Mouse (Mus musculus): ENCODE measurements at regions not wholly inside any gene's neighbourhood (a gene's known extent, or its start where the extent isn't known, plus 50 kb on each side); places are given as distances from the start of the nearest gene placed in this dataset.

GRCm38 (mm10) chr3:33397217-33397616 is 254.2 kb upstream of the Pex5l start:
- ATAC-seq (no peak), DNase-seq (ENCODE audit: low spot score) (no peak)
- Histone ChIP-seq H3K4me3 (ENCODE audit: low read depth, low read length) (no peak overlapping the region), H3K27ac (ENCODE audit: low read length) (no peak overlapping the region), H3K9ac (replicated peaks; ENCODE audit: low read depth) (no peak overlapping the region), H3K27me3 (replicated peaks; ENCODE audit: insufficient read depth, low read length) (no peaks in the 10 kb centered on the region), H3K36me3 (ENCODE audit: insufficient read depth, low read length) (no peaks in the 10 kb centered on the region), H3K4me2 (replicated peaks; ENCODE audit: low read depth, low read length) (no peak overlapping the region), H3K4me1 (ENCODE audit: insufficient read depth, low read depth, low read length) (no peaks in the 10 kb centered on the region), H3K9me3 (ENCODE audit: low read length) (no peaks in the 10 kb centered on the region)
- WGBS = 75% methylated on average over 6 of the region's 6 CpGs
- TF ChIP-seq CTCF (IDR thresholded peaks at IDR 0.05) (no peak), EP300 (IDR thresholded peaks at IDR 0.05) (no peak)

- Histone ChIP-seq H3K9ac (replicated peaks; ENCODE audit: low read depth) (no peak overlapping the region), H3K4me2 (replicated peaks; ENCODE audit: low read depth, low read length) (no peak overlapping the region), H3K9me3 (ENCODE audit: low read length) (no peaks in the 10 kb centered on the region), H3K27ac (ENCODE audit: low read length) (no peak overlapping the region), H3K4me1 (ENCODE audit: insufficient read depth, low read depth, low read length) (no peaks in the 10 kb centered on the region), H3K4me3 (ENCODE audit: low read depth, low read length) (no peak overlapping the region), H3K27me3 (replicated peaks; ENCODE audit: insufficient read depth, low read length) (no peaks in the 10 kb centered on the region), H3K36me3 (ENCODE audit: insufficient read depth, low read length) (no peaks in the 10 kb centered on the region)
- DNase-seq (ENCODE audit: low spot score) (no peak), ATAC-seq (no peak)
- whole genome bisulfite sequencing = 67% methylated on average over 1 of the region's 1 CpGs
- no peak for TF ChIP-seq CTCF (IDR thresholded peaks at IDR 0.05)
- no peak for TF ChIP-seq EP300 (IDR thresholded peaks at IDR 0.05)
These were observed 249.4 kb upstream of the Pex5l start for GRCm38 (mm10) chr3:33392541-33392822.

- no peaks in the 10 kb centered on the region for H3K27me3 ChIP-seq (replicated peaks; ENCODE audit: insufficient read depth, low read length)
- H3K9ac ChIP-seq (replicated peaks; ENCODE audit: low read depth) = no peak overlapping the region
- H3K4me3 ChIP-seq (ENCODE audit: low read depth, low read length) = no peak overlapping the region
- peak; percentile 38 for ATAC-seq
- H3K36me3 ChIP-seq (ENCODE audit: insufficient read depth, low read length) = no peaks in the 10 kb centered on the region
- no peak overlapping the region for H3K27ac ChIP-seq (ENCODE audit: low read length)
- WGBS = 58% methylated on average over 4 of the region's 4 CpGs
- H3K4me1 ChIP-seq (ENCODE audit: insufficient read depth, low read depth, low read length) = no peaks in the 10 kb centered on the region
- DNase-seq (ENCODE audit: low spot score) = no peak
- TF ChIP-seq CTCF (IDR thresholded peaks at IDR 0.05) (no peak), EP300 (IDR thresholded peaks at IDR 0.05) (no peak)
- no peaks in the 10 kb centered on the region for H3K9me3 ChIP-seq (ENCODE audit: low read length)
- H3K4me2 ChIP-seq (replicated peaks; ENCODE audit: low read depth, low read length) = no peak overlapping the region
These were observed 248.9 kb upstream of the Pex5l start for GRCm38 (mm10) chr3:33391765-33392540.

GRCm38 (mm10) chr3:33388171-33388570 is 245.1 kb upstream of the Pex5l start:
- TF ChIP-seq EP300 (IDR thresholded peaks at IDR 0.05) = no peak
- TF ChIP-seq CTCF (IDR thresholded peaks at IDR 0.05) = no peak
- H3K4me1 ChIP-seq (ENCODE audit: insufficient read depth, low read depth, low read length) = no peaks in the 10 kb centered on the region
- 25% methylated on average over 1 of the region's 1 CpGs for WGBS
- no peak overlapping the region for H3K9ac ChIP-seq (replicated peaks; ENCODE audit: low read depth)
- no peaks in the 10 kb centered on the region for H3K9me3 ChIP-seq (ENCODE audit: low read length)
- no peak overlapping the region for H3K4me3 ChIP-seq (ENCODE audit: low read depth, low read length)
- H3K27me3 ChIP-seq (replicated peaks; ENCODE audit: insufficient read depth, low read length) = no peaks in the 10 kb centered on the region
- ATAC-seq (no peak), DNase-seq (ENCODE audit: low spot score) (no peak)
- no peak overlapping the region for H3K27ac ChIP-seq (ENCODE audit: low read length)
- H3K4me2 ChIP-seq (replicated peaks; ENCODE audit: low read depth, low read length) = no peak overlapping the region
- H3K36me3 ChIP-seq (ENCODE audit: insufficient read depth, low read length) = no peaks in the 10 kb centered on the region

- no peaks in the 10 kb centered on the region for H3K4me1 ChIP-seq (ENCODE audit: insufficient read depth, low read depth, low read length)
- 69% methylated on average over 1 of the region's 1 CpGs for WGBS
- H3K9ac ChIP-seq (replicated peaks; ENCODE audit: low read depth) = no peak overlapping the region
- no peak overlapping the region for H3K4me2 ChIP-seq (replicated peaks; ENCODE audit: low read depth, low read length)
- H3K9me3 ChIP-seq (ENCODE audit: low read length) = no peaks in the 10 kb centered on the region
- DNase-seq (ENCODE audit: low spot score) = peak; percentile 30
- no peak for TF ChIP-seq EP300 (IDR thresholded peaks at IDR 0.05)
- H3K4me3 ChIP-seq (ENCODE audit: low read depth, low read length) = no peak overlapping the region
- H3K27me3 ChIP-seq (replicated peaks; ENCODE audit: insufficient read depth, low read length) = no peaks in the 10 kb centered on the region
- H3K36me3 ChIP-seq (ENCODE audit: insufficient read depth, low read length) = no peaks in the 10 kb centered on the region
- H3K27ac ChIP-seq (ENCODE audit: low read length) = no peak overlapping the region
- peak; percentile 76 for ATAC-seq
These were observed 240.6 kb upstream of the Pex5l start for GRCm38 (mm10) chr3:33383622-33384021.

GRCm38 (mm10) chr3:33379604-33380003 is 236.6 kb upstream of the Pex5l start:
- no peak overlapping the region for H3K4me2 ChIP-seq (replicated peaks; ENCODE audit: low read depth, low read length)
- ATAC-seq = no peak
- DNase-seq (ENCODE audit: low spot score) = no peak
- H3K36me3 ChIP-seq (ENCODE audit: insufficient read depth, low read length) = no peaks in the 10 kb centered on the region
- no peak overlapping the region for H3K4me3 ChIP-seq (ENCODE audit: low read depth, low read length)
- no peaks in the 10 kb centered on the region for H3K27me3 ChIP-seq (replicated peaks; ENCODE audit: insufficient read depth, low read length)
- TF ChIP-seq EP300 (IDR thresholded peaks at IDR 0.05) = no peak
- no peak for TF ChIP-seq CTCF (IDR thresholded peaks at IDR 0.05)
- H3K9me3 ChIP-seq (ENCODE audit: low read length) = no peaks in the 10 kb centered on the region
- H3K27ac ChIP-seq (ENCODE audit: low read length) = no peak overlapping the region
- no peak overlapping the region for H3K9ac ChIP-seq (replicated peaks; ENCODE audit: low read depth)
- no peaks in the 10 kb centered on the region for H3K4me1 ChIP-seq (ENCODE audit: insufficient read depth, low read depth, low read length)
- 42% methylated on average over 2 of the region's 2 CpGs for WGBS

- Histone ChIP-seq H3K4me1 (ENCODE audit: insufficient read depth, low read depth, low read length) (no peaks in the 10 kb centered on the region), H3K4me2 (replicated peaks; ENCODE audit: low read depth, low read length) (no peak overlapping the region), H3K9me3 (ENCODE audit: low read length) (no peaks in the 10 kb centered on the region), H3K27ac (ENCODE audit: low read length) (no peak overlapping the region), H3K36me3 (ENCODE audit: insufficient read depth, low read length) (no peaks in the 10 kb centered on the region), H3K4me3 (ENCODE audit: low read depth, low read length) (no peak overlapping the region), H3K9ac (replicated peaks; ENCODE audit: low read depth) (no peak overlapping the region), H3K27me3 (replicated peaks; ENCODE audit: insufficient read depth, low read length) (no peaks in the 10 kb centered on the region)
- DNase-seq (ENCODE audit: low spot score) (no peak), ATAC-seq (no peak)
- WGBS = 64% methylated on average over 3 of the region's 3 CpGs
- TF ChIP-seq EP300 (IDR thresholded peaks at IDR 0.05) (no peak), CTCF (IDR thresholded peaks at IDR 0.05) (no peak)
These were observed 232.1 kb upstream of the Pex5l start for GRCm38 (mm10) chr3:33375161-33375560.
